Mouse (Mus musculus): Measurements from ENCODE around the gene Arsg.

The Arsg gene

GRCm38 (mm10) chr11:109496475-109496993, 23.4 kb downstream of the Arsg start:
- no peak for DNase-seq

- no peak for DNase-seq
These were observed 24.0 kb downstream of the Arsg start for GRCm38 (mm10) chr11:109496996-109497714.

GRCm38 (mm10) chr11:109497990-109498389, 24.8 kb downstream of the Arsg start:
- DNase-seq: no peak

GRCm38 (mm10) chr11:109500206-109500605, 27.0 kb downstream of the Arsg start:
- DNase-seq: no peak

GRCm38 (mm10) chr11:109504977-109505376, 31.8 kb downstream of the Arsg start:
- no peak for DNase-seq

GRCm38 (mm10) chr11:109505823-109506222, 32.6 kb downstream of the Arsg start:
- no peak for DNase-seq

- DNase-seq: no peak
These were observed 33.9 kb downstream of the Arsg start for GRCm38 (mm10) chr11:109507068-109507467.

- no peak for DNase-seq
These were observed 40.0 kb downstream of the Arsg start for GRCm38 (mm10) chr11:109512995-109513675.

GRCm38 (mm10) chr11:109514064-109514612, 41.0 kb downstream of the Arsg start:
- no peak for DNase-seq

- DNase-seq: no peak
These were observed 44.2 kb downstream of the Arsg start for GRCm38 (mm10) chr11:109517330-109517729.

GRCm38 (mm10) chr11:109517816-109518215, 44.6 kb downstream of the Arsg start:
- no peak for DNase-seq

- DNase-seq: no peak
These were observed 47.8 kb downstream of the Arsg start for GRCm38 (mm10) chr11:109520958-109521357.

- DNase-seq: no peak
These were observed 51.7 kb downstream of the Arsg start for GRCm38 (mm10) chr11:109524869-109525268.

GRCm38 (mm10) chr11:109525571-109525970, 52.4 kb downstream of the Arsg start:
- no peak for DNase-seq

- DNase-seq: no peak
These were observed 56.9 kb downstream of the Arsg start for GRCm38 (mm10) chr11:109530030-109530429.

- DNase-seq: no peak
These were observed 62.8 kb downstream of the Arsg start for GRCm38 (mm10) chr11:109535966-109536365.

- DNase-seq: no peak
These were observed 63.8 kb downstream of the Arsg start for GRCm38 (mm10) chr11:109536939-109537338.

GRCm38 (mm10) chr11:109539290-109539689, 66.1 kb downstream of the Arsg start:
- DNase-seq: no peak

- no peak for DNase-seq
These were observed 70.3 kb downstream of the Arsg start for GRCm38 (mm10) chr11:109543466-109543865.

GRCm38 (mm10) chr11:109544432-109544831, 71.3 kb downstream of the Arsg start:
- DNase-seq: no peak

GRCm38 (mm10) chr11:109545265-109545664, 72.1 kb downstream of the Arsg start:
- no peak for DNase-seq

- DNase-seq: no peak
These were observed 72.5 kb downstream of the Arsg start for GRCm38 (mm10) chr11:109545700-109546143.

- DNase-seq: no peak
These were observed 73.3 kb downstream of the Arsg start for GRCm38 (mm10) chr11:109546305-109547001.

Measured in thymus, postnatal 14 days (tissue).